Mouse (Mus musculus) liver, embryonic 14.5 days (tissue): ENCODE results near the gene Cyren.

ENCODE experiments used
- CTCF ChIP-seq: IDR thresholded peaks from 2 replicates; pipeline ENCODE4 v1.5.1; 2016; ENCODE audit warnings: antibody characterized with exemption, low read depth, control low read depth
- EP300 ChIP-seq: IDR thresholded peaks from 2 replicates; pipeline ENCODE4 v1.6.1; 2016; ENCODE audit warnings: antibody characterized with exemption, low read depth

GRCm38 (mm10) chr6:34927594-34927993, 49.7 kb upstream of the Cyren start:
- TF ChIP-seq CTCF, result no peak
- TF ChIP-seq EP300, result no peak
